Mouse (Mus musculus): ENCODE data around the gene Rnf4.

DNA sequence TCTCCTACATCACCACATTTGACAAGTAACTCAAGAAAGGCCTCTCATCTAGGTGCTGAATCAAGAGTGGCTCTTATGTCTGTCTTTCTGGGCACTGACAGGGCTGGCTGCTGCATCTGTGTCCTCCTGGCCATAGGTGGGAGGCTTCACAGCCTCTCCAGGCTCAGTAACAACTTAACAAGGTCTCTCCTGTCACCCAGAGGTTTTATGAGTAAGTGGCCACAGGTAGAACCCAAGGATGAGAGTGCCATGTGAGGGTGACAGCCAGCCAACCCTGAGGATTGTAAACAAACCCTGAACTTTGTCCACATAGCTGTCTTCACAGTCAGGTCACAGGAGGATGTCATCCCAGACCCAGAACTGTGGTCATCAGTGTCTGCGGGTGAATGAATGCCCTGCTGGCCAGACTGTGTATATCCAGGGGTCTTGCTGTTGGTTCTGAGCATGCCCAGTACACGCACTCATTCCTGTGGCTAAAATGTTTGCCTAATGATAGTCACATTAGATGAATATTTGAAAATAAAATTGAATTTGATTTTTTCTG, 16.5 kb upstream of the Rnf4 start:
- TF ChIP-seq CTCF (IDR thresholded peaks at IDR 0.05; ENCODE audit: low read depth, low read length) (no peak), GATA1 (IDR thresholded peaks at IDR 0.05; ENCODE audit: borderline replicate concordance, low read length) (no peak), GATA2 (IDR thresholded peaks at IDR 0.05; ENCODE audit: borderline replicate concordance, low read depth, low read length) (no peak)
